Mouse (Mus musculus) spleen, postnatal 4 days (tissue): ENCODE results near the gene Comp.

ENCODE experiments used
- DNase-seq, 2 experiments: peaks; one replicate each; pipeline ENCODE4 v3.0.0; 2022; ENCODE audit warnings: low spot score in 2 of 2

The Comp gene

GRCm38 (mm10) chr8:70373397-70374317, at the start of gene Comp:
TSS of gene Comp (plus strand) at chr8:70373558.
- DNase-seq, result no peak

DNA sequence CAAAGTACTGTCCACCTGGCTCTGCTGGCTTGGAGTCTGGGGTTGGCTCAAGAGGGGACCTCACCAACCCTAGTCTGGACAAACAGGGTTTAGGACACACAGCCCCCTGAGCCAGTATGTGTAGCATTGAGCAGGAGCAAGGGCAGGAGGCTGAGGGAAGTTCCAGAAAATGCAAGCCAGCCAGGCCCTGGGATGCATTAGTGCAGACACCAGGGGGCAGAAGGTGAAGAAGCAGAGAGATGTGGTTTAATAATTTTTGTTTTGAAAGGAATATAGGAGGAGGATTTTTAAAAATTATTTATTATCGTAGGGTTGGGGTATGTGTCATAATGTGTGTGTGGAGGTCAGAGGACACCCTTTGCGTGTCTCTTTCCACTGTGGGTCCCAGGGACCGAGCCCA, 49.6 kb upstream of the Comp start:
- no peak for DNase-seq

DNA sequence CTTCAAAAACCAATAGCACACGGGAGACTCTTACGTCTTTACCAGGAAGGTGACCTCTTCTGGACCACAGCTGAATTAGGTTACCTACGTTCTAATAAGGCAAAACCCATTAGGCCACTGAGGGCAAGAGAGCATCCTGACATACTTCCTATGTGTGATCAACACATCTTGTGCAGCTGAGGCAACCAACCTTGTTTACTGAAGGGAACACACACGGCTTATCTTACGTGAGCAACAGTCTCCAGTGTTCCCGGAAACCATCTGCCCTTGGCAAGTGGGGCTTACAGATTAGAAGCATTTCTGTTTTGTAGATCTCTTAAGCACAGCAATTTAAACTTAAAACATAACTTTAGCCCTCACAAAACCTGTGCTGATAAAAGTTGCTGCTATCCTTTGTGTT, 45.8 kb upstream of the Comp start:
- DNase-seq, result no peak

DNA sequence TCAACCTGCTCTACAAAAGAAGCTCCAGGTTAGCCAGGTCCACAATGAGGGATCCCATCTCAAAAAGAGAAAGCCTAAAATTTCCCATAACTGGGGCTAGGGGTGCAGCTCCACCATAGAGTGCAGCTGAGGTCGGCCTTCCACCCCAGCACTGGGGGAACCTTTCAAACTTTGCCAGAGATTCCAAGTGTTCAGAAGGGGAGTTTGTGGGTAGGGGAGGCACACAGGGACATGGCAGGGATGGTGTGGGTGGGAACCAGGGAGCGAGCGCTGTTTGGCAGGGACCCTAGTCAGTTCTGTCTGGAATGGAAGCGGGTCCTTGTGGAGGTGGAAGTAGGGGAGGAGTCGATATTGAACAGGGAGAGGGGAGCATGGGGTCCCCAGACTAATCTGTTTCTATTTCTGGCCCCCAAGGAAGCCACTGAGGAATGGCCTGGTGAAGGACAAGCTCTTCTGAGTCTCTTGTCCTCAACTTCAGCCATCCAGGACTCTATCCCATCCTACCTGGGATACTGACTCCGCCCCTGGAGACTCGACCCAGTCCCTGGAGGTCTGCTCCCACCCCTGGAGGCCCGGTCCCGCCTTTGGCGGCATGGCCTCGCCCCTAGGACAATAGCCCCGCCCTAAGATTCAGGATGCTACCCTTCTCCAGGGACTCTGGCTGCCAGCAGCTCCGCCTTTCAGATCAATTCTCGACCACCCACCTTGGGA, 44.1 kb upstream of the Comp start, which contains the start of gene Gdf1:
Gene Gdf1 (plus strand): TSS at position 694 of the 711 bp plus-strand sequence.
- DNase-seq, result no peak

DNA sequence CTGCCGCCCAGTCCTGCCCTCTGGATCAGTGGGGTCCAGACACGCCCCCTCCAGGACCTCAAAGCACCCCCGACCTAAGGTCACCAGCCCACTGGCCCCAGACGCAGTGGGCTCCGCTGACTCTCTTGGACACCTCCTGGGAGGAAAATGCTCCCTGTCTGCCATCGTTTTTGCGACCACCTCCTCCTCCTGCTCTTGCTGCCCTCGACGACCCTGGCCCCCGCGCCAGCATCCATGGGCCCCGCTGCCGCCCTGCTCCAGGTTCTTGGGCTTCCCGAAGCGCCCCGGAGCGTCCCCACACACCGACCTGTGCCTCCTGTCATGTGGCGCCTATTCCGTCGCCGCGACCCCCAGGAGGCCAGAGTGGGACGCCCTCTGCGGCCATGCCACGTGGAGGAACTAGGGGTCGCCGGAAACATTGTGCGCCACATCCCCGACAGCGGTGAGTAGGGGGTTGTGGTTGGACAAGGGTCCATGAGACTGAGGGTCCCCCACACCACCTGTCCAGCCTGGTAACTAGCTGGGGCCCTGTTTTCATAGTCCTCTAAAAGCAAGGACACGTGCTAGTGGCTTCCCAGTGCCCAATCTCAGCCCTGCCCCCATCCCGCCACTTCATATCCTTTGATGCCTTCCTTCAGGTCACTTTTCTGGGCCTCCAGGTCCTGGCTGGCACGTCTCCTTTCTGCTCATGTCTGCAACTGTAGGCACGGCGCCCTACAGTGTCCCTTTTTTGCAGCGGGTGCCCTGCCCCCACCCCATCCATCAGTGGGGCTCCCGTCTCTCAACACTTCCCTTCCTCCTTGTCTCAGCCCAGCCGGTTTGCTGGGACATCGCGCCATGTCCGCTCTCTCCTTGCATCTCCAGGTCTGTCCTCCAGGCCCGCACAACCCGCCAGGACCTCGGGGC, 43.3 kb upstream of the Comp start:
- no peak for DNase-seq

DNA sequence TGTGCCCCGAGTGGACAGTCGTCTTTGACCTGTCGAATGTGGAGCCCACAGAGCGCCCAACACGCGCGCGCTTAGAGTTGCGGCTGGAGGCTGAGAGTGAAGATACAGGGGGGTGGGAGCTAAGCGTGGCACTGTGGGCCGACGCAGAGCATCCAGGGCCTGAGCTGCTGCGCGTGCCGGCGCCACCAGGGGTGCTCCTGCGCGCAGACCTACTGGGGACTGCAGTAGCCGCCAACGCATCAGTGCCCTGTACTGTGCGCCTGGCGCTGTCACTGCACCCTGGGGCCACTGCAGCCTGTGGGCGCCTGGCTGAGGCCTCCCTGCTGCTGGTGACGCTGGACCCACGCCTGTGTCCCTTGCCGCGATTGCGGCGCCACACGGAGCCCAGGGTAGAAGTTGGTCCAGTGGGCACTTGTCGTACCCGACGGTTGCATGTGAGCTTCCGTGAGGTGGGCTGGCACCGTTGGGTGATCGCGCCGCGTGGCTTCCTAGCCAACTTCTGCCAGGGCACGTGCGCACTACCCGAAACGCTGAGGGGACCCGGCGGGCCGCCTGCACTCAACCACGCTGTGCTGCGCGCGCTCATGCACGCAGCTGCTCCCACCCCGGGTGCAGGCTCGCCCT, 42.5 kb upstream of the Comp start:
- DNase-seq, result peak in 1 of 2 experiments; percentile 75

GRCm38 (mm10) chr8:70331526-70331925, 41.8 kb upstream of the Comp start:
- DNase-seq, result no peak

GRCm38 (mm10) chr8:70332070-70332877, 41.1 kb upstream of the Comp start:
- DNase-seq, result peak in 1 of 2 experiments; percentile 78

DNA sequence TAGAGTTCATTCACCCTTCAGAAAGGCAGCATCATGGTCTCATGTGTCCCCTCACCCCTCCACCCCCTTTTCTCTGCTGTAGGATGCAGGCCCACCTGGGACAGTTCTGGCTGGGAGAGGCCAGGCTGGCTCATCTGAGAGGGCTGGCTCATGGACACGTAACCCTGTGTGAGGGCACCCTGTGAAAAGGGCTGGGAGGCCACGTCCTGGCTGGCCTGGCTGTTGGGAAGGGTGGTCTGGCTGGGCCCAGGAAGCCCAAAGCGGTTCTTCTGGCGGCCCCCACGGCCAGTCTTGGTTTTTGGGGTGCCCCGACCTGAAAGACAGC, 40.5 kb upstream of the Comp start:
- DNase-seq, result no peak

DNA sequence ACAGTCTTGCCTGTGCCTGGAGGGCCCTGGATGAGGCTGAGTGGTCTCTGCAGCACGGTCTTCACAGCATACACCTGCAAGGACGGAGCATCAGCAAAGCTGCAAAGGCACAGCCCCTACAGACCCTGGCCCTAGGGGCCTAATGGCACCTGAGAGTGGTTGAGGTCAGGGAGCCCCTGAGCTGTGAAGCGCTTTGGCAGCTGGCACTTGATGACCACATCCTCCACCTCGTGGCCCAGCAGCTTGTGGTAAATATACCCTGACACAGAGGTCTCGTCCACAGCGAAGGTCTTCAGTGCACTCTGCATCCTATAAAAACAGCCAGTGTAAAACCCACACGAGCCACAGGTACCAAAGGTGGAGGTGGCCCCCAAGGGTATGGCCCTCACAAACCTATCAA, 34.4 kb upstream of the Comp start:
- no peak for DNase-seq

GRCm38 (mm10) chr8:70340659-70341058, 32.7 kb upstream of the Comp start:
- DNase-seq, result no peak

DNA sequence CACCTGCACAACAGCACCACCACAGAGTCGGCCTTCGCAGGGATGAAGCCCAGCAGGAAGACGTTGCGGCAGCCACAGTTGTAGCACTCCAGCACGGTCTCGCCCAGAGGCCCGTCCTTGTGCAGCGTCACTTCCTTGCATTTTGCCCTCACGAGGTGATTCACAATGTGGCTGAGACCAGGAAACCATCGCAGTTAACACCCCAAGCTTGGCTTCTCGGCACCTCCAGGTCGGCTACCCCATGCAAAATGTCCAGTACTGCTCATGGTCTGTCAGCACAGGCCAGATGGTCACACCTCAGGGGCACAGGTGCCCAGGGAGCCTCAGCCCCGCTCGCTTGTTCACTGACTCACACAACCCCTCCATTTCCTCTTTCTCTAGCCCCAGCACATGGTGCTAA, 31.4 kb upstream of the Comp start:
- no peak for DNase-seq

GRCm38 (mm10) chr8:70343076-70343475, 30.3 kb upstream of the Comp start:
- DNase-seq, result no peak

- peak; percentile 40 to 70 for DNase-seq
Observed at GRCm38 (mm10) chr8:70343696-70344095, 29.7 kb upstream of the Comp start.

- no peak for DNase-seq
Observed at GRCm38 (mm10) chr8:70344279-70344678, 29.1 kb upstream of the Comp start.

GRCm38 (mm10) chr8:70347443-70347842, 25.9 kb upstream of the Comp start:
- peak in 1 of 2 experiments; percentile 57 for DNase-seq

GRCm38 (mm10) chr8:70347860-70348420, 25.4 kb upstream of the Comp start:
- no peak for DNase-seq

DNA sequence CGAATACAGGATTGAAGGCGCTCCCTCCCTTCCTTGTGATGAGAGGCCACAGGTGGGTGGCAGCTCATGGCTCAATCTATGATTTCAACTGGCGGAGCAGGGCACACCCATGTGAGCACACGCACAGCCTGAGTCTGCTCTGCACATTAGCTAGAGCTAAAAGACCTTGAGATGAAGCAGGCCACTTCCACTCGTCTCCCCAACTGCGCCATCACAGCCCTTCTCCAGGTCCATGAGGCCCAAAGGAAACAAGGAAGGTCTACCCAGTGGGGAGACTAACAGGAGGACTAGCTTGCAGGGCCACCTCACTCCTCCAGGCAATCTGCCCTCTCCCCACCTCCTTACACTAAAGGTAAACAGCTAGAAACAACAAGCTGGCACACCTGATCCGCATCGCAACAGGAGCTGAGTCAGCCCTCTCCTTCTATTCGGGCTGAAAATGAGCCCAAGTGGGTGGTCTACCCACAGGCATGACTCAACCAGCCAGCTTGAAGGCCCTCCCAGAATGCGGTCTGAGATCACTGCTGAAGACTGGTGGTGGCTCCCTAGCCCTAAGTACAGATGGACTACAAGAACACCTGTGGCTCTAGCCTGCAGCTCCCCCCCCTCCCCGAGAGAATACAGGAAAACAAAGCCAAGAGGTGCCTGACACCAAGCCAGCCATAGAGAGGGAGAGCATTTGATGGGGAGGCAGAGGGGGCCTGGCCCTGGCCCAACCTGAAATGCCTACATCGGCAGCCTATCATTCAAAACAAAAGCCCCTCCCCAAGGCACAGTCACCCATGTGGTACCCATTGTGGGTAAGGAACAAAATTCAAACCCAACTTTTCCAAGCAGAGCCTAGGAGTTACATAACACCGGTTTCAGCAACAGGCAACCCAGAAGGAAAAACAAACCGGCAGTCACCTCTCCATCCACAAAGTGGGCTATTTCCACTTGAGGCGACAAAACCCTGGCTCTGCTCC, 22.0 kb upstream of the Comp start:
- no peak for DNase-seq

DNA sequence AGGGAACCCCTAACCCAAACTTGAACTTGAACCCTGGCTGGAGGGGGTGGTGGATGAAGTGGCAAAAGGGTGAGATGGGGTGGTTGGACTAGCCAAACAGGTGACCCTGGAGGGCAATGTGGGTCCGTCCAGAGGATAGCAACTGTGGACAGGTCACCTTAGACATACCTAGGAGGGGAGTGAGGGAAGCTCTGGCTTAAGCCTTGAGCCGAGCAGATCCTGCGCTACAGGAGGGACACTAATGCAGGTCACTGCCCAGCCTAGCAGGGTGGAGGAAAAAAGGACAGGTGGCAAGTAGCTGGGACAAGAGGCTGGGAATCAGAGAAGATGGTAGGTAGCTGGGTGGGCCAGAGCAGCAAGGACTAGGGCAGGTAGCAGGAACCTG, 21.4 kb upstream of the Comp start:
- no peak for DNase-seq
